Mouse (Mus musculus) monocyte, adult 5-6 weeks (primary cell): Measurements from ENCODE around the gene BC030870. TPM values are rescaled to one million over a fixed set of nuclear protein-coding genes. Genes with fewer than 3 reads are reported as not detected.

Experiments used
- ATAC-seq: fragments of 153-309, 156-312 bp; replicated peaks from 2 replicates; pipeline ENCODE4 v1.8.0; 2017; ENCODE audit warnings: mild to moderate bottlenecking; ENCODE audit not compliant: low TSS enrichment, insufficient number of reproducible peaks, severe bottlenecking, poor library complexity, low FRiP score
- total RNA-seq: library from RNA; stranded (forward); fragments of 200-1000, 200-491, 200-594 nt; gene quantifications from 3 replicates; pipeline ENCODE4 v1.2.3, GENCODE M21; 2017

The BC030870 gene
- total RNA-seq, 1 experiment from 2014 or later: not detected

- no peak for ATAC-seq
Observed at GRCm38 (mm10) chr8:65088120-65088519, 41.2 kb downstream of the BC030870 start.

- no peak for ATAC-seq
Observed at GRCm38 (mm10) chr8:65087711-65088110, 41.7 kb downstream of the BC030870 start.

- no peak for ATAC-seq
Observed at GRCm38 (mm10) chr8:65085680-65086079, 43.7 kb downstream of the BC030870 start.

- no peak for ATAC-seq
Observed at GRCm38 (mm10) chr8:65080731-65081130, 48.6 kb downstream of the BC030870 start.

- no peak for ATAC-seq
Observed at GRCm38 (mm10) chr8:65074733-65075132, 54.6 kb downstream of the BC030870 start, which contains the start of gene Gm10663. Gm10663 (plus strand) TSS chr8:65075033.

- no peak for ATAC-seq
Observed at GRCm38 (mm10) chr8:65070996-65071395, 58.4 kb downstream of the BC030870 start.

- no peak for ATAC-seq
Observed at GRCm38 (mm10) chr8:65068473-65068819, 60.9 kb downstream of the BC030870 start.

- ATAC-seq: no peak
Observed at GRCm38 (mm10) chr8:65067694-65068472, 61.5 kb downstream of the BC030870 start.

- no peak for ATAC-seq
Observed at GRCm38 (mm10) chr8:65067031-65067430, 62.3 kb downstream of the BC030870 start.

- no peak for ATAC-seq
Observed at GRCm38 (mm10) chr8:65065622-65066021, 63.7 kb downstream of the BC030870 start.

GRCm38 (mm10) chr8:65064071-65064470 lies 65.3 kb downstream of the BC030870 start:
- no peak for ATAC-seq

- ATAC-seq: no peak
Observed at GRCm38 (mm10) chr8:65062195-65062594, 67.2 kb downstream of the BC030870 start.

GRCm38 (mm10) chr8:65056722-65057121 lies 72.6 kb downstream of the BC030870 start:
- ATAC-seq: no peak

- no peak for ATAC-seq
Observed at GRCm38 (mm10) chr8:65053968-65054367, 75.4 kb downstream of the BC030870 start.

- ATAC-seq: no peak
Observed at GRCm38 (mm10) chr8:65053554-65053953, 75.8 kb downstream of the BC030870 start.

- no peak for ATAC-seq
Observed at GRCm38 (mm10) chr8:65047801-65048200, 81.6 kb downstream of the BC030870 start.

GRCm38 (mm10) chr8:65047193-65047592 lies 82.2 kb downstream of the BC030870 start:
- no peak for ATAC-seq

- ATAC-seq: no peak
Observed at GRCm38 (mm10) chr8:65046565-65046964, 82.8 kb downstream of the BC030870 start.

- ATAC-seq: no peak
Observed at GRCm38 (mm10) chr8:65037117-65037533, 92.2 kb downstream of the BC030870 start, which contains the start of gene Apela. Apela (minus strand) TSS chr8:65037336.
